Mouse (Mus musculus): Measurements from ENCODE around the gene Spag6. TPM values are rescaled to one million over a fixed set of nuclear protein-coding genes. Genes with fewer than 3 reads are reported as not detected.

Gene Spag6
- total RNA-seq, 1 experiment = not detected

- Histone ChIP-seq H3K4me3 (ENCODE audit: insufficient read depth in 1 of 2, low read depth in 1 of 2, low read length in 2 of 2, poor library complexity in 1 of 2, severe bottlenecking in 1 of 2) (peak overlapping the region in 1 of 2 experiments; percentile 4; a peak in 1 of 4 replicates), H3K36me3 (ENCODE audit: control insufficient read depth, insufficient read depth, low read length, poor library complexity, severe bottlenecking) (no peaks in the 10 kb centered on the region), H3K27ac (ENCODE audit: insufficient read depth, low read depth, low read length, poor library complexity, severe bottlenecking) (no peak overlapping the region), H3K4me1 (ENCODE audit: control insufficient read depth in 2 of 2, insufficient read depth in 2 of 2, low read length in 2 of 2, poor library complexity in 1 of 2) (no peaks in the 10 kb centered on the region), H3K9me3 (ENCODE audit: control insufficient read depth, insufficient read depth, low read depth, low read length) (no peaks in the 10 kb centered on the region), H3K9ac (ENCODE audit: insufficient read depth, low read depth, low read length, poor library complexity, severe bottlenecking) (no peak overlapping the region)
- in situ Hi-C loops (cut with MboI; ENCODE audit: low sequenced_read_pairs in 2 of 2, unreplicated experiment in 2 of 2) = loop anchor here in 1 of 2 experiments (10.0 kb wide), 1 partner anchor 745 kb away; the partner anchor contains the start of gene Ptf1a
- TF ChIP-seq ZNF384 (IDR thresholded peaks at IDR 0.05; ENCODE audit: low read depth, low read length) = no peak
- TF ChIP-seq HCFC1 (IDR thresholded peaks at IDR 0.05; ENCODE audit: borderline replicate concordance, insufficient read depth, low read length) = no peak
- no peak for TF ChIP-seq ZC3H11A (IDR thresholded peaks at IDR 0.05; ENCODE audit: borderline replicate concordance, low read depth, low read length)
- TF ChIP-seq CHD2 (IDR thresholded peaks at IDR 0.05; ENCODE audit: low read depth, low read length) = no peak
- TF ChIP-seq MAFK (IDR thresholded peaks at IDR 0.05; ENCODE audit: insufficient read depth, low read depth, low read length) = no peak
- no peak for DNase-seq (ENCODE audit: low read depth, low spot score)
Measured at GRCm38 (mm10) chr2:18699401-18699990, 5.7 kb downstream of the Spag6 start.

GRCm38 (mm10) chr2:18710356-18710755, 16.5 kb downstream of the Spag6 start:
- no peak for TF ChIP-seq ZC3H11A (IDR thresholded peaks at IDR 0.05; ENCODE audit: borderline replicate concordance, low read depth, low read length)
- TF ChIP-seq CHD2 (IDR thresholded peaks at IDR 0.05; ENCODE audit: low read depth, low read length) = no peak
- TF ChIP-seq HCFC1 (IDR thresholded peaks at IDR 0.05; ENCODE audit: borderline replicate concordance, insufficient read depth, low read length) = no peak
- no peak for TF ChIP-seq ZNF384 (IDR thresholded peaks at IDR 0.05; ENCODE audit: low read depth, low read length)
- TF ChIP-seq MAFK (IDR thresholded peaks at IDR 0.05; ENCODE audit: insufficient read depth, low read depth, low read length) = no peak
- in situ Hi-C loops (cut with MboI; ENCODE audit: low sequenced_read_pairs in 2 of 2, unreplicated experiment in 2 of 2) = no loop called here
- Histone ChIP-seq H3K4me3 (ENCODE audit: insufficient read depth in 1 of 2, low read depth in 1 of 2, low read length in 2 of 2, poor library complexity in 1 of 2, severe bottlenecking in 1 of 2) (no peak overlapping the region), H3K4me1 (ENCODE audit: control insufficient read depth in 2 of 2, insufficient read depth in 2 of 2, low read length in 2 of 2, poor library complexity in 1 of 2) (no peaks in the 10 kb centered on the region), H3K9me3 (ENCODE audit: control insufficient read depth, insufficient read depth, low read depth, low read length) (no peaks in the 10 kb centered on the region), H3K9ac (ENCODE audit: insufficient read depth, low read depth, low read length, poor library complexity, severe bottlenecking) (no peak overlapping the region), H3K27ac (ENCODE audit: insufficient read depth, low read depth, low read length, poor library complexity, severe bottlenecking) (no peak overlapping the region), H3K36me3 (ENCODE audit: control insufficient read depth, insufficient read depth, low read length, poor library complexity, severe bottlenecking) (no peaks in the 10 kb centered on the region)
- DNase-seq (ENCODE audit: low read depth, low spot score) = no peak

GRCm38 (mm10) chr2:18713071-18713470, 19.2 kb downstream of the Spag6 start:
- in situ Hi-C loops (cut with MboI; ENCODE audit: low sequenced_read_pairs in 2 of 2, unreplicated experiment in 2 of 2) = no loop called here
- DNase-seq (ENCODE audit: low read depth, low spot score) = no peak
- Histone ChIP-seq H3K4me3 (ENCODE audit: insufficient read depth in 1 of 2, low read depth in 1 of 2, low read length in 2 of 2, poor library complexity in 1 of 2, severe bottlenecking in 1 of 2) (no peak overlapping the region), H3K4me1 (ENCODE audit: control insufficient read depth in 2 of 2, insufficient read depth in 2 of 2, low read length in 2 of 2, poor library complexity in 1 of 2) (no peaks in the 10 kb centered on the region), H3K27ac (ENCODE audit: insufficient read depth, low read depth, low read length, poor library complexity, severe bottlenecking) (no peak overlapping the region), H3K9ac (ENCODE audit: insufficient read depth, low read depth, low read length, poor library complexity, severe bottlenecking) (no peak overlapping the region), H3K9me3 (ENCODE audit: control insufficient read depth, insufficient read depth, low read depth, low read length) (no peaks in the 10 kb centered on the region), H3K36me3 (ENCODE audit: control insufficient read depth, insufficient read depth, low read length, poor library complexity, severe bottlenecking) (no peaks in the 10 kb centered on the region)
- TF ChIP-seq MAFK (IDR thresholded peaks at IDR 0.05; ENCODE audit: insufficient read depth, low read depth, low read length) = no peak
- no peak for TF ChIP-seq ZNF384 (IDR thresholded peaks at IDR 0.05; ENCODE audit: low read depth, low read length)
- no peak for TF ChIP-seq HCFC1 (IDR thresholded peaks at IDR 0.05; ENCODE audit: borderline replicate concordance, insufficient read depth, low read length)
- TF ChIP-seq ZC3H11A (IDR thresholded peaks at IDR 0.05; ENCODE audit: borderline replicate concordance, low read depth, low read length) = no peak
- no peak for TF ChIP-seq CHD2 (IDR thresholded peaks at IDR 0.05; ENCODE audit: low read depth, low read length)

GRCm38 (mm10) chr2:18714337-18714736, 20.5 kb downstream of the Spag6 start:
- no peak overlapping the region for H3K4me3 ChIP-seq (ENCODE audit: insufficient read depth in 1 of 2, low read depth in 1 of 2, low read length in 2 of 2, poor library complexity in 1 of 2, severe bottlenecking in 1 of 2)
- TF ChIP-seq ZC3H11A (IDR thresholded peaks at IDR 0.05; ENCODE audit: borderline replicate concordance, low read depth, low read length) = no peak
- TF ChIP-seq MAFK (IDR thresholded peaks at IDR 0.05; ENCODE audit: insufficient read depth, low read depth, low read length) = no peak
- no peak for TF ChIP-seq ZNF384 (IDR thresholded peaks at IDR 0.05; ENCODE audit: low read depth, low read length)
- no peak for TF ChIP-seq CHD2 (IDR thresholded peaks at IDR 0.05; ENCODE audit: low read depth, low read length)
- TF ChIP-seq HCFC1 (IDR thresholded peaks at IDR 0.05; ENCODE audit: borderline replicate concordance, insufficient read depth, low read length) = no peak
- H3K9me3 ChIP-seq (ENCODE audit: control insufficient read depth, insufficient read depth, low read depth, low read length) = no peaks in the 10 kb centered on the region
- no peak overlapping the region for H3K27ac ChIP-seq (ENCODE audit: insufficient read depth, low read depth, low read length, poor library complexity, severe bottlenecking)
- in situ Hi-C loops (cut with MboI; ENCODE audit: low sequenced_read_pairs in 2 of 2, unreplicated experiment in 2 of 2) = no loop called here
- no peak for DNase-seq (ENCODE audit: low read depth, low spot score)
- no peak overlapping the region for H3K9ac ChIP-seq (ENCODE audit: insufficient read depth, low read depth, low read length, poor library complexity, severe bottlenecking)
- H3K4me1 ChIP-seq (ENCODE audit: control insufficient read depth in 2 of 2, insufficient read depth in 2 of 2, low read length in 2 of 2, poor library complexity in 1 of 2) = no peaks in the 10 kb centered on the region
- H3K36me3 ChIP-seq (ENCODE audit: control insufficient read depth, insufficient read depth, low read length, poor library complexity, severe bottlenecking) = no peaks in the 10 kb centered on the region
